Mouse (Mus musculus): ENCODE data around the gene Eci1.
"Not testable (repeated sequence)": the region's sequence is repeated elsewhere in the genome, so short reads cannot be mapped to it uniquely, and the experiment has no call there.

Eci1 gene

DNA sequence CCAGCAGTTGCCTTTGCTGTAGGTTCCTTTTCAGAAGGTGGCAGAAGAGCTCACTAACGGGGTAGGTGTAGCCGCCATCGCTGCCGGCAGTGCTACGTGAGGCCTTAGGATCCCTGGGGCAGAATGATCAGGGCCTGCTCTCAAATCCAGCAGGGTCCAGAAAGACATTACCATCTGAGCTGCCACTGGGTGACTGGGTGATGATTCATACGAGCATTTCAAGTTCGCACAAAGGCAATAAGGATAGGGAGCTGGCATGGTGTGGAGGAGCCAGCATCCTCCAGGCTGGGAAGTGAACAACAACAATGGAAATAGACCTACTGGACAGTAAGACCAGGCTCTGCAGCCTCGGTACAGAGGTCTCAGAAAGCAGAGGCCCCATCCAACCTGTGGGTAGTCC, 13.9 kb downstream of the Eci1 start:
- DNase-seq (ENCODE audit: low spot score), result no peak

- DNase-seq (ENCODE audit: low spot score), result no peak
Measured at GRCm38 (mm10) chr17:24441148-24441547, 14.7 kb downstream of the Eci1 start.

DNA sequence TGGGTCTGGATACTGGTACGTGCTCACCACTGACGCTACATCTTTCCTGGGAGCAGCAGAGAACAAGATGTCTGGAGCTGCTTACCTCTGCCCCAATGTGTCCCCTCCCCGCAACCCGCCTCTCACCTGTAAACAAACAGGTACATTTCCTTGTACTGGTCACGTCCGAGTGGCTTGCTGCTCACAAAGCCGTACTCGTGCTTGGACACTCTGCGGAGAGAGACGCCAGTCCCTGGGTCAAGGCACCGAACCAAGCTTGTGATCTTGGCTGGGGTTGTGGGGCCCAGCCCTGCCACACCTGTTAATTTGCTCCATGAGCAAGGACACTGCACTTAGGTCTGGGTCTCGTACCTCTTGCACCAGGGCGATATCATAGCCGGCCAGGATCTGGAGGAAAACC, 15.7 kb downstream of the Eci1 start:
- no peak for DNase-seq (ENCODE audit: low spot score)

DNA sequence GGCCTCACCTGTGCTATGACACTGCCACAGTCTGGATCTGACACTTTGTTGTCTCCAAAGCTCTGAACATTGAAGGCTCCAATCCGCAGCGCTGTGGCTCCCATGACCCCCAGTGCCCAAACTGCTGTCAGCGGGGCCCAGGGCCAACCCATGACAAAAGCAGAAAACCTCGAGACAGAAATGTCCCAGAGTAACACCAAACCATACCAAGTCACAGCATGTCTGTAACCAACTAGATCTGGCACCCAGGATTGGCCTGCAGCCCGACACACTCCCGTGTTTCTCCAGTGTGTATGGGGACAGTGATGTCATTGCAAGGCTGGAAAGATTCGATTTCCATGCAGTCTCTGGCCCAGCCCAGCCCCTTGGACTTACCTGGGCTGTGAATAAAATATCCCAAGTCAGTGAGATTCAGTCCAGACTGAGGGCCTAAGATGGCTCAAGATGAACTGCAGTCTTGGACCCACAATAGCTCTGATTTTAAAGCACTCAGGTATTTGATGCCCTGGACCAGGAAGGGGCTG, 16.3 kb downstream of the Eci1 start, which contains the start of gene Dnase1l2:
Gene Dnase1l2, minus strand, starts transcription at position 474 of the 524 bp plus-strand sequence.
- no peak for DNase-seq (ENCODE audit: low spot score)

- DNase-seq (ENCODE audit: low spot score), result no peak
Measured at GRCm38 (mm10) chr17:24443409-24443808, 17.0 kb downstream of the Eci1 start.

DNA sequence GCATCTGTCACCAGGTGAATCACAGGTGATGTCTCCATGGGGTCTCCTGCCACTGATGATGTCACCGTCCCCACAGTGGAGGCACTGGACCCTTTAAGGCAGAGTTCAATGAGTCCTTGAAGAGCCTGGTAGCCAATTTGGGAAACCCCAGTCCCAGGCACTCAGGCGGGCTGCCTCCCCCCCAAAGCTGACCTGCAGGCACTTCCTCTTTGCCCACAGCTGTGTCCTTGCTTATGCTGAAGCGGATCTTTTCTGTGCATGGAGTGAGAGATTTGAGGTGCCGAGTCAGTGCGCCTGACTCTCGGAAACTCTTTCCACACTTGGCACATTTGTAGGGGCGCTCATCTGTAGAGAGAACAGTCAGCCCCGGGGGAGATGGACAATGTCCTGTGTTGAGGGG, 20.1 kb downstream of the Eci1 start:
- DNase-seq (ENCODE audit: low spot score), result no peak

DNA sequence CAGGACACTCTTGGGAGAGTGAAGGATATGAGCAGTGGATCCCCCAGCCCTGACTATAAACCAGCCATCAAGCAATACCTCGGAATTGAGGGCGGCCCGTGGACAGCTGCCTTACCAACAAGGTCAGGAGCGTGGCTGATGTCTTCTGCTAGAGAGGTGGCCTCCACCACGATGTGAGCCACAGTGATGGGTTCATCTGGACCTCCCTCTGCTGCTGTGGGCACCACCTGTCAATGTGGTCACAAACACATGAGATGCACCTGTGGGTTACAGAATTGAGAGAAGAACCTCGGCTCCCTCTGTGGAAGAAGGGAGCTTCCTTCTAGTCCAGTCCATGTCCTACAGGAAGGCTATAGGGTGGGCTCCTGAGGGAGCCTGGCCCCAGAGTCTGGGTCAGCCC, 23.1 kb downstream of the Eci1 start:
- DNase-seq (ENCODE audit: low spot score), result no peak

- DNase-seq (ENCODE audit: low spot score), result no peak
Measured at GRCm38 (mm10) chr17:24451220-24451619, 24.8 kb downstream of the Eci1 start.

- no peak for DNase-seq (ENCODE audit: low spot score)
Measured at GRCm38 (mm10) chr17:24453372-24453771, 26.9 kb downstream of the Eci1 start.

DNA sequence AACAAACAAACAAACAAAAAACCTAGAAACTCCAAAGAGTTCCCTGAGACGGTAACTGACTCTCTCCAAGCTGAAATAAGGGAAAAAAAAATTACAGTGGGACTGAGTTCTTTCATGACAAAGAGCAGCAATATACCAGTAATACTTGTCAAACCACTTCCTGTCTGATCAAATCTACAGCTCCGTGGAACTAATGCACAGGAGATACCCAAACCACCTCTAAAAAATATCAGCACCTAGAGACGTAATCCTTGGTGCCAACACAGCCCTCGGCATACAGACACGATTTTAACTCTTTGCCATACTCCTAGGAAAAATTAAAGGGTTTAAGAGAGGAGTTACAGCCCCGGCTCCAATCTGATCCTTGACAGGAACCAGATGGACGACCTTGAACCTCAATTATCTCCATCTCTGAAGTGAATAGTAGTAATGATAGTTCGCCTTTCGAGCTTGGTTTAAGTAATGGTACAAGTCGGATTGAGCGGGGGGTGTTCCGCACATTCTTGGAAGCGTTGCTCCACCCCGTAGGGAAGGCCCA, 27.8 kb downstream of the Eci1 start:
- DNase-seq (ENCODE audit: low spot score), result no peak

DNA sequence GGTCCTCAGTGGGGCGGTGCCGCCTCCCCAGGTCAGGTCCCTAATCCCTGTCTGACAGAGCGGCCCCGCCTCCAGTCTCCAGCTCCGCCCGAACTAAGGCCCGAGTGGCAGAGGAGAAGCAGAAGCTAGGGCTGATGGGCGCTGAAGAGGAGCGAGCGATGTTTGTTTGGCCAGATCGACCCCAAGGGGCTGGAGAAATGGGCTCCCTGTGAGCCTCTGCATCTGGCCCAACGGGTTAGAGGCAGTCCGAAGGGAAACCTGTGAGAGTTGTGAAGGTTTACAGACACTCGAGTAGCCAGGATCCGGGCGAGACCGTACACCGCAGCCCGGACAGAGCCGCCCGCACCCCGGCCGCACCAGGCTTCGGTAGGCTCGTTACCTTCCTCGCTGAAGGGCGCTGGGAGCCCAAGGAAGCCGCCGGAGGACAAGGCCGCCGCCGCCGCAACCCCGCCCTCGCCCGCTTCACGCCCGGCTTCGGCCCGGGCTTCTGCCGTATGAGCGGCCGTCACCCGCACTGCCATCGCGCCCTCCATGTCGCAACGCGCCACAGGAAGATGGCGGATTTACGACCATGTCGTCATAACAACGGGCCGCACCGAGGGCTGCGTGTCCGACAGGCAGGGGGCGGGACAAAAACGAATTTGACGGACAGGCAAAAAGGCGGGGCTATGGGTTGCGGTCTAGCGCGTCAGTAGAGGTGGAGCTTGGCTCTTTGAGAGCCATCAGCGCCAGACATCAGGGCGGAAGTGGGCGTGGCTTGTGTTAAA, 28.5 kb downstream of the Eci1 start:
- DNase-seq (ENCODE audit: low spot score), result peak; percentile 98

DNA sequence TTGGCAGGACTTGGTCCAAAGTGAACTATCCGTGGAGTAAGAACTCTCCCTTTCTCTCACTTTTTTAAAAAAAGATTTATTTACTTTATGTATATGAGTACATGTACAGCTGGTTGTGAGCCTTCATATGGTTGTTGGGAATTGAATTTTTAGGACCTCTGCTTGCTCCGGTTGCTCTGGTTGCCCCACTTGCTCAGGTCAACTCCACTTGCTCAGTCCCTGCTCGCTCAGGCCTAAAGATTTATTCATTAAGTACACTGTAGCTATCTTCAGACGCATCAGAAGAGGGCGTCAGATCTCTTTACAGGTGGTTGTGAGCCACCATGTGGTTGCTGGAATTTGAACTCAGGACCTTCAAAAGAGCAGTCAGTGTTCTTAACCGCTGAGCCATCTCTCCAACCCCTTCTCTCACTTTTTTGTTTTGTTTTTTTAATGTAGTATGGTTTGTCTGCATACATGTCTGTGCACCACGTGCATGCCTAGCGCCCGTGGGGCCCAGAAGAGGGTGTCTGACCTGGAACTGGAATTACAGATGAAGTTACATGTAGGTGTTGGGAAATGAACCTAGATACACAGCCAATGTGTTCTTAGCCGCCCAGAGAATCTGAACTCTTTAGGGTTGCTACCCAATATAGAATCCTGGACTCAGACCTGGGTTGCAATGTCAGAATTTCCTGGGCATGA, 29.2 kb downstream of the Eci1 start:
- not testable (repeated sequence) for DNase-seq (ENCODE audit: low spot score)

DNA sequence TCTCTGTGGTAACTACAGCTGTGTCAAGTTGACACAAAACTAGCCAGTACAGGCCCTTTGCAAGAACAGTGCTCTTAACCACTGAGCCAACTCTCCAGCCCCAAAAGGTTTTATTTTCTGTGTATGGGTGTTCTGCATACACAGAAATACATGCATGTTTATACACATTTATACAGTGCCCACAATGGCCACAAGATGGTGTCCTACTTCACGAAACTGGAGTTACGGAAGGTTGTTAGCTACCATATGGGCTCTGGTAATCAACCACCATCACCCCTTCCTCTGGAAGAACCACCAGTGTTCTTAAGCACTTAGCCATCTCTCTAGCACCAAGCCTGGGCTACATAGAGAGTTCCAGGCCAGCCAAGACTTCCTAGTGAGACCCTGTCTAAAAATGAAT, 35.1 kb downstream of the Eci1 start:
- DNase-seq (ENCODE audit: low spot score), result no peak

- no peak for DNase-seq (ENCODE audit: low spot score)
Measured at GRCm38 (mm10) chr17:24462932-24463331, 36.5 kb downstream of the Eci1 start.

DNA sequence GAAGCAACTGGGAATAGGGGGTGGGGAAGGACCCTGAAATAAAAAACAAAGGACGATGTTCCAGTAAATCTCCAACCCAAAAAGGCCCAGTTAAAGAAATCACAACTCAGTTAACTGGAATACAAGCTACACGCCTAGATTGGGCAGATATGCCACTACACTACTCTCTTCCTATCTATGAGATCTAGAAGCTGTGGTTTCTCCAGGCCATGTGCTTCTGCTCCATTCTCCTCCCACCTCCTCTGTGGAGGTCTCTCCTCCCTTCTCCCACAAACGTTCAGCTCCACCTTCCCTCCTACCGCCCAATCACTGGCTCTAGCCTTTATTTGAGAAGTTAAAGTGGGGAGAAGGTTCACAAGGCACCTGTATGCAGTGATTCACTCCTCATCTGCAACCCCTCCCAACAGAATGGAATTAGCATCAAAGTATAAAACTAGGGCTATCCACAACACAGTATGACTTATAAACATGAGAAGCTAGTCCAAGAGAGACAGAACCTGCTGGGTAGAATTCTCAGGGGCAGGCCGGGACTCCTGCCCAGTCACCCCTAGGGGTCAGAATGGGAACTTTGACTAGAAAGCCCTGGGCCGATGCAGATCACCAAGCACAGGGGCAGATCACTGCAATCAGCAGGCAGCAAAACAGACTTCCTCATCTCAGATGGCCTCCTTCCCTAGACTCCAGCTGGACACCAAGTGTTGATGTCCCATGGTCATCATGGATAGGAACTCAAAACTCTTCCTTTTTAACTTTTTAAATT, 37.1 kb downstream of the Eci1 start:
- no peak for DNase-seq (ENCODE audit: low spot score)

DNA sequence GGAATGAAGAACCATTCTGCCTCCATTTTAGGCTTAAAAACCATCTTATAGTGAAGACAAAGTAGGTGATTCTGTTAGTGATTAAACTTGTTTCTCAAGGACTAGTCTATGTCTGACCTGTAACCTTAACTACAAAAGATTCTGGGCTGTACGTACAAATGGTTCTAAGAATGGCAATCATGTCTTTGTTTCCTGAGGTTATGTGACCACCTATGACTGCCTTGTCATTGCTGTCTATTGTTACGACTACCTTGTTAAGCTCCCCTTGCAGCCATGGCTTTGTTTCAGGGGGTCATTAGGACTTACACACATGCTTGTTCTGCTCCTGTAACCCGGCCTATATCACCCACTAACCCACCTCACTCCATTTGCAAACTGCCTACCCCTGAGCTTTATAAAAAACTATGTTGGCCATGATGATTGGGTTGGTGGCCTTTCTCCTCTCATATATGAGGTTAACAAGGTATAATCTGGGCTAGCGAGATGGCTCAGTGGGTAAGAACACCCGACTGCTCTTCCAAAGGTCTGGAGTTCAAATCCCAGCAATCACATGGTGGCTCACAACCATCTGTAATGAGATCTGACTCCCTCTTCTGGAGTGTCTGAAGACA, 42.3 kb downstream of the Eci1 start:
- DNase-seq (ENCODE audit: low spot score), result no peak

- no peak for DNase-seq (ENCODE audit: low spot score)
Measured at GRCm38 (mm10) chr17:24469336-24469909, 43.0 kb downstream of the Eci1 start.

GRCm38 (mm10) chr17:24469910-24470602, 43.6 kb downstream of the Eci1 start, which contains the start of the genes E4f1 and Pgp:
Gene E4f1, minus strand, starts transcription at chr17:24470313.
Gene Pgp, plus strand, starts transcription at chr17:24470392.
- DNase-seq (ENCODE audit: low spot score), result peak; percentile 98

DNA sequence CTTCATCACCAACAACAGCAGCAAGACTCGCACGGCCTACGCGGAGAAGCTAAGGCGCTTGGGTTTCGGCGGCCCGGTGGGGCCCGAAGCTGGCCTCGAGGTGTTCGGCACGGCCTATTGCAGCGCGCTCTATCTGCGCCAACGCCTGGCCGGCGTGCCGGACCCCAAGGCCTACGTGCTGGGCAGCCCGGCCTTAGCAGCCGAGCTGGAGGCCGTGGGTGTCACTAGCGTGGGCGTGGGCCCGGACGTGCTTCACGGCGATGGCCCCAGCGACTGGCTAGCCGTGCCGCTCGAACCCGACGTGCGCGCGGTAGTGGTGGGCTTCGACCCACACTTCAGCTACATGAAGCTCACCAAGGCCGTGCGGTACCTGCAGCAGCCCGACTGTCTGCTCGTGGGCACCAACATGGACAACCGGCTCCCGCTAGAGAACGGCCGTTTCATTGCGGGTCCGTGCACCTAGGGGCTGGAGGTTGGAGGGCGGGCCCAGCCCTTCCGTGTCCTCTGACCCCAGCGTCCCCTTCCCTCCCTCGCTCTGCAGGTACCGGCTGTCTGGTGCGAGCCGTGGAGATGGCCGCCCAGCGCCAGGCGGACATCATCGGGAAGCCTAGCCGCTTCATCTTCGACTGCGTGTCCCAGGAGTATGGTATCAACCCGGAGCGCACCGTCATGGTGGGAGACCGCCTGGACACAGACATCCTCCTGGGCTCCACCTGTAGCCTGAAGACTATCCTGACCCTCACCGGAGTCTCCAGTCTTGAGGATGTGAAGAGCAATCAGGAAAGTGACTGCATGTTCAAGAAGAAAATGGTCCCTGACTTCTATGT, 44.5 kb downstream of the Eci1 start:
- DNase-seq (ENCODE audit: low spot score), result peak; percentile 51

DNA sequence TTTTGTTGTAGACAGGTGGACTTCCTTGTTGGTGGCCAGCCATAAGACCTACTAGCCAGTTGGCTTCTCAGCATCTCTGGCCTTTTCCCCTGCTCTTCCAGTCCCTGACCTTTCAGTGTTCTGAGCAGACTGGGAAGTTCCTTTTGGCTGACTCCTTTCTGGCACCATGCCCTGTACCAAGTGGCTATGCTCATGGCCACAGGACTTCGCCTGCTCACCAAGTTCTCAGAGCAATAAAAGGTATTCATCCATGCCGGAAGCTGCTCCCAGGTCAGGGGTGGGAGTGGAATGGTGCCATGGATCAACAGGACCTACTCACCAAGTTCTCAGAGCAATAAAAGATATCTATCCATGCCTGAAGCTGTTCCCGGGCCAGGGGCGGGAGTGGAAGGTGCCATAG, 46.1 kb downstream of the Eci1 start:
- peak; percentile 62 for DNase-seq (ENCODE audit: low spot score)

Measured in ovary, postnatal 36 days (tissue).